Mouse (Mus musculus) 3134 (cell line): ENCODE measurements around the gene Gstm1.

Experiments used
- DNase-seq: peaks from one replicate; pipeline ENCODE4 v3.0.0-alpha.2; 2011; ENCODE audit warnings: low spot score; ENCODE audit not compliant: insufficient read length; ENCODE audit errors: extremely low read depth

Gene Gstm1

GRCm38 (mm10) chr3:107968724-107969395 is 48.9 kb downstream of the Gstm1 start, which contains the start of gene Gstm3:
Gene Gstm3, minus strand, starts transcription at chr3:107969283.
- no peak for DNase-seq

- no peak for DNase-seq
Observed at GRCm38 (mm10) chr3:107966631-107967030, 51.1 kb downstream of the Gstm1 start.

- DNase-seq = no peak
Observed at GRCm38 (mm10) chr3:107965592-107965991, 52.2 kb downstream of the Gstm1 start.

GRCm38 (mm10) chr3:107964656-107965308 is 53.0 kb downstream of the Gstm1 start:
- peak; percentile 20 for DNase-seq

DNA sequence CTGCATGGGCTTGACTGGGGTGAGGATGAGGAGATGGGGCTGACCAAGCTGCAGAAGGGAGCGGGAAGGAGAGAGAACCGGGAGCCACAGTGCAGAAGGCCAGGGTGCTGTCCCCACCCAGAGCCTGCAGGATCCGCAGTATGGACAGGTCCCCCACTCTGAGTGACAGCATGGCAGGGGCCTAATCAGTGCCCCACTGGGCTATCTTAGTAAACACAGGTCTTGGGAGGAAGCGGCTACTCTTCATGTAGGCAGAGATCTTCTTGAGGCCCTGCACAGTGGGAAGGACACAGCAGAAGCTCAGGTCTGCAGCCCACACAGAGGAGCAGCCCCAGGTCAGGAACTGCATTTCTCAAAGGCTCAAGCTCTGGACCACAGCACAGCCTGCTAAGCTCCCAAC is 53.7 kb downstream of the Gstm1 start:
- DNase-seq = no peak
